Mouse (Mus musculus): ENCODE results near the gene Ubl7. TPM values are rescaled to one million over a fixed set of nuclear protein-coding genes. Genes with fewer than 3 reads are reported as not detected.
A peak's percentile ranks its signal among the peaks of the same experiment; 100 is the strongest.

Ubl7 gene
- polyA plus RNA-seq, 1 experiment from 2014 or later: 91.1 TPM

- no peak overlapping the region for H3K4me2 ChIP-seq (replicated peaks)
- 82% methylated on average over 6 of the region's 6 CpGs for WGBS
- H3K36me3 ChIP-seq: no peaks in the 10 kb centered on the region
- H3K27me3 ChIP-seq (replicated peaks): no peaks in the 10 kb centered on the region
- no peak for ATAC-seq
- no peak overlapping the region for H3K27ac ChIP-seq
- peaks cover 31% of the 10 kb centered on the region for H3K4me1 ChIP-seq (replicated peaks)
- no peaks in the 10 kb centered on the region for H3K9me3 ChIP-seq
- no peak overlapping the region for H3K9ac ChIP-seq
- H3K4me3 ChIP-seq (replicated peaks): no peak overlapping the region
These were observed 53.9 kb downstream of the Ubl7 start for GRCm38 (mm10) chr9:57964528-57965250.

DNA sequence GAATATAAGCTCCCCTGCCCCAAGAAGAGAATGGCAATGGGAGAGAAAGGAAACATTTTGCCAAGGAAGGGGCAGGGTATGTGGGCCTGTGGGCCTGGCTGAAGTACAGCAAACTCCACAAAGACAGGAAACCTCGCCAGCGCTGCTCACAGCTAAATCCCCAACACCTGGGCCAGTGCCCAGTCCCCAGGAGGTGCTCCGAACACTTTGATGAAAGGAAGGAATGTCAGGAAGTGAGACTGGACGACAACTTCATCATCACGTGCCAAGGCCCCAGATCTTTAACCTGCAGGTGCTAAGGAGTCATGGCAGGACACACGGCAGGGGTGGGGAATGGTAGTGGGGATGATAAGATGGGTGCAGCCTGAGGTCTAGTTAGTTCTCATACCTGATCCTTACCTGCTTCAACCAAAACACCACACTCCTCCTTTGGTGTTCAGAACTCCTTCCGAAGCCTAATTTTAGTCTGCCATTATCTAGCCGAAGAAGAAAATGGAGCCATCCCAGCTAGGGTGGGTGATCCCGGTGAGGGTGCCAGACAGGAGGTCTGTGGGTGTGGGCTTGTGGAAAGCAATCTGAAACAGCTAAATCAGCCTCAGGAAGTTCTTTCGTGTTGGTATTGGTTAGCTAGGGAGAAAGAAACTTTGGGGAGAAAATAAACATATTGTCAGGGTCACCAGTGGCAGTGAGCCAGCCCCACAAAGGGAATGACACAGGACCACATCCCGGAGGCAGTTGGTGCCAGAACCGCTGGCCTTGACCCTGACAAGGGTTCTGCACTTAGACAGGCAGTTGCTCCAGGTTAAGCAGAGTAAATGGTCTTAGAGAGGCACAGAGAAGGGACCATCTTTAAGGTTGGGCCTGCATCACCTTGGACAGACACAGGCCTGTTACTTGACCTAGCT lies 54.8 kb downstream of the Ubl7 start:
- ATAC-seq: no peak
- Histone ChIP-seq H3K36me3 (no peaks in the 10 kb centered on the region), H3K4me1 (replicated peaks) (peaks cover 27% of the 10 kb centered on the region), H3K4me2 (replicated peaks) (no peak overlapping the region), H3K4me3 (replicated peaks) (no peak overlapping the region), H3K27me3 (replicated peaks) (no peaks in the 10 kb centered on the region), H3K9me3 (no peaks in the 10 kb centered on the region), H3K27ac (no peak overlapping the region), H3K9ac (no peak overlapping the region)
- WGBS: 66% methylated on average over 12 of the region's 12 CpGs

- H3K4me2 ChIP-seq (replicated peaks): no peak overlapping the region
- H3K4me1 ChIP-seq (replicated peaks): peaks cover 27% of the 10 kb centered on the region
- H3K27me3 ChIP-seq (replicated peaks): no peaks in the 10 kb centered on the region
- H3K9me3 ChIP-seq: no peaks in the 10 kb centered on the region
- ATAC-seq: no peak
- H3K9ac ChIP-seq: no peak overlapping the region
- 78% methylated on average over 14 of the region's 14 CpGs for WGBS
- no peaks in the 10 kb centered on the region for H3K36me3 ChIP-seq
- H3K4me3 ChIP-seq (replicated peaks): no peak overlapping the region
- H3K27ac ChIP-seq: no peak overlapping the region
These were observed 56.6 kb downstream of the Ubl7 start for GRCm38 (mm10) chr9:57967237-57967960.

DNA sequence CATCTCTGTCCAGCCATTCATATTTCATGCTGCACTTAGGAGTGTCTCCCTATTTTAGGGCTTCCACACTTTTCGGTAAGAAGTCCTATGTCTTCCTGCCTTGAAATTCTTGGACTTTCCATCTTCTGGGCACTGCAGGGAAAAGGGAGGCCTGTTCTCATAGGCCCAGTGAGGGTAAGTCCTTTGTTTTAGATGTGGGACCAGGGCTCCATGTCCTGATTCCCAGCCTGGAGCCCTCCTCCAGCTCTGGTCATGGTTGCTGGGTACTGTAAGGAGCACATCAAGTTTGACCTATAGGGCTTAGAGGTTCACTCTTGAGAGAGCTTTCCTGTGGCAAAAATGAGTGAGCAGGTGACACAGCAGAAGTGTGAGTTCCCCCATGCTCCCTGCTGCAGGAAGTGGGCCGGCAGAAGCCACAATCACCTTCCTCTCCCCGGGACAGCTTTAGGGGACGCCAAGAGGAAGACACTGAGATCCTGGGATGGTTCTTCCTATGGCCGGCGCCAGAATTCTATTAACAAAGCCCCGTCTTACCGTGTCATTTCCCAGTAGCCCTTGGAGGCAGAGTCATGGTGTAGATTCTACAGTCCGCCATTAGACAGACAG lies 57.5 kb downstream of the Ubl7 start:
- Histone ChIP-seq H3K4me3 (replicated peaks) (no peak overlapping the region), H3K27ac (peak overlapping the region; percentile 62), H3K36me3 (no peaks in the 10 kb centered on the region), H3K4me2 (replicated peaks) (0 out of 2 replicates have a peak overlapping the region, but pooled peaks have one; percentile 12), H3K9me3 (no peaks in the 10 kb centered on the region), H3K4me1 (replicated peaks) (peaks cover 33% of the 10 kb centered on the region), H3K9ac (no peak overlapping the region), H3K27me3 (replicated peaks) (no peaks in the 10 kb centered on the region)
- 89% methylated on average over 9 of the region's 9 CpGs for WGBS
- ATAC-seq: no peak

DNA sequence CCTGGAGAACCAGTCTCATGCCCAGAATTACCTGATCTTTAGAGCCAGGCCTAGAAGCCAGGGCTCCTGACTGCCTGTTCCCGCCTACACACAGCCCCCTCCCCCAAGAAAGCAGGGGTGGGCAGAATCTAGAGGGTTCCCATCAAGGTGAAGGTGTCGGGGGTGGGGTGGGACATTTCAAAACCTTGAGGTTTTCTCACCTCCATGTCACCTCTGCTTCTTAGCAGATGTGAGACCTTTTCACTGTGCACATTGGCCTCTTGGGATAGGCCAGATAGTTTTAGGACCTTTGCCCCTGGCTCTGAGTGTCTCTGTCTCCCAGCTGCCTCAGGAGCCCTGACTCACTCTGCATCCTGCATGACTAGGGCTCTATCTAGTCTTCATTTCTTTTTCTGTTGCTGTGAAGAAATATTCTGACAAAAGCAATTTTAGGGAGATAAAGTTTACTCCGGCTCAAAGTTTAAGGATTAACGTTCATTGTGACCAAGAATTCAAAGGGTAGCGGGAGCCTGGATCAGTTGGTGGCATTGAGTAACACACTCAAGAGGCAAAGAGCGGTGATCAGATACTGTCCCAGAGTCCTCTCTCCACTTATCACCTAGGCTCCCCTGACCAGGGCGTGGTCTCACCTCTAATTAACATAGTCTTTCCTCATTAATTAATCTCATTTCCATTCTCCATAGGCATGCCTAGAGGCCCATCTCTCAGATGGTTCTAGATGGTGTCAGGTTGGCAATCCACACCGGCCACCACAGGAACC lies 58.2 kb downstream of the Ubl7 start:
- Histone ChIP-seq H3K36me3 (no peaks in the 10 kb centered on the region), H3K9me3 (no peaks in the 10 kb centered on the region), H3K27ac (peak overlapping the region; percentile 62), H3K9ac (no peak overlapping the region), H3K4me3 (replicated peaks) (no peak overlapping the region), H3K4me1 (replicated peaks) (peaks cover 40% of the 10 kb centered on the region), H3K4me2 (replicated peaks) (peak overlapping the region; percentile 12; the same call in 1 of the 2 replicates), H3K27me3 (replicated peaks) (no peaks in the 10 kb centered on the region)
- ATAC-seq: peak; percentile 85
- 78% methylated on average over 8 of the region's 8 CpGs for WGBS

DNA sequence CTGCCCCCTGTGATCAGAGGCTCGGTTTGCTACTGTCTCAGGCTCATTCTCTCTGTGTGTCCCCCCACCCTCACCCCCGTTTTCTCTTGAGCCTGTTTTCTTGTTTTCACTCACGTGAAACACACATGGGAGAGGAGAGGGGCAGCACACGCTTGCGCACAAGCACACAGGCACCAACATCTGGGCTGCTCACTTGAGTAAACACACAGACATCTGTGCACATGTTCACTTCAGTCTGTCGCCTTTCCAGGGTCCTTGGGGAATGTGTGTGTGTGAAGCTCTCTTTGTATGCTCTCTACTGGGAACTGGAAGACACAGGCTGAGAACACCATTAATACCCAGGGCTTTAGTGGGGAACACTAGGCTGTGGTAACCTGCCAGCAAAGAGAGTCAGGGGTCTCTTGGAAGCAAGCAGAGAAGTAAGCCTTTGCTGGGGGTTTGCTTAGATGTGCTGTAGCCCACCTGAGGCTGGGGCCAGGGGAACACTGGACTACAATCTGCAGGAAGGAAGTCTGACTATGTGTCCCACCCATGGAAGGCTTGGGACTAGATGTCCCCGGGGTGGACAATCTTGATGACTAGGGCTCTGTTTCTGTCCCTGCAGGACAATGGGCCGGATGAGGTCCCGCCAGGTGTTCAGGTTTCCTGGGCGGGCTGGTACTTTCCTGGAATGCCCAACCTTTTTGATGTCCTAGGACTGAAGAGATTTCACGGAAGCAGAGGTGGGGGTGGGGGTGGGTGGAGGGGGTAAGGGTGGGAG lies 59.1 kb downstream of the Ubl7 start:
- Histone ChIP-seq H3K4me3 (replicated peaks) (no peak overlapping the region), H3K4me1 (replicated peaks) (peaks cover 42% of the 10 kb centered on the region), H3K4me2 (replicated peaks) (no peak overlapping the region), H3K36me3 (no peaks in the 10 kb centered on the region), H3K9me3 (no peaks in the 10 kb centered on the region), H3K27ac (no peak overlapping the region), H3K9ac (no peak overlapping the region), H3K27me3 (replicated peaks) (no peaks in the 10 kb centered on the region)
- no peak for ATAC-seq
- 73% methylated on average over 11 of the region's 11 CpGs for WGBS

- no peaks in the 10 kb centered on the region for H3K9me3 ChIP-seq
- H3K9ac ChIP-seq: no peak overlapping the region
- H3K4me1 ChIP-seq (replicated peaks): peaks cover 40% of the 10 kb centered on the region
- H3K27ac ChIP-seq: no peak overlapping the region
- H3K4me2 ChIP-seq (replicated peaks): no peak overlapping the region
- ATAC-seq: no peak
- H3K36me3 ChIP-seq: no peaks in the 10 kb centered on the region
- no peaks in the 10 kb centered on the region for H3K27me3 ChIP-seq (replicated peaks)
- 80% methylated on average over 5 of the region's 5 CpGs for WGBS
- no peak overlapping the region for H3K4me3 ChIP-seq (replicated peaks)
These were observed 60.6 kb downstream of the Ubl7 start for GRCm38 (mm10) chr9:57971413-57971812.

- Histone ChIP-seq H3K36me3 (no peaks in the 10 kb centered on the region), H3K4me3 (replicated peaks) (no peak overlapping the region), H3K27me3 (replicated peaks) (no peaks in the 10 kb centered on the region), H3K9me3 (no peaks in the 10 kb centered on the region), H3K27ac (peak overlapping the region; percentile 32; the same call in 1 of the 2 replicates), H3K4me2 (replicated peaks) (no peak overlapping the region), H3K9ac (no peak overlapping the region), H3K4me1 (replicated peaks) (peaks cover 40% of the 10 kb centered on the region)
- no peak for ATAC-seq
- WGBS: 60% methylated on average over 9 of the region's 9 CpGs
These were observed 61.4 kb downstream of the Ubl7 start for GRCm38 (mm10) chr9:57972141-57972591.

- no peak for ATAC-seq
- H3K27ac ChIP-seq: peak overlapping the region; percentile 32; the same call in 1 of the 2 replicates
- no peak overlapping the region for H3K9ac ChIP-seq
- H3K27me3 ChIP-seq (replicated peaks): no peaks in the 10 kb centered on the region
- WGBS: 42% methylated on average over 9 of the region's 9 CpGs
- no peak overlapping the region for H3K4me3 ChIP-seq (replicated peaks)
- H3K9me3 ChIP-seq: no peaks in the 10 kb centered on the region
- H3K36me3 ChIP-seq: no peaks in the 10 kb centered on the region
- H3K4me2 ChIP-seq (replicated peaks): no peak overlapping the region
- H3K4me1 ChIP-seq (replicated peaks): peaks cover 40% of the 10 kb centered on the region
These were observed 62.1 kb downstream of the Ubl7 start for GRCm38 (mm10) chr9:57972776-57973439.

- no peaks in the 10 kb centered on the region for H3K36me3 ChIP-seq
- no peak overlapping the region for H3K4me2 ChIP-seq (replicated peaks)
- 81% methylated on average over 6 of the region's 6 CpGs for WGBS
- H3K27me3 ChIP-seq (replicated peaks): no peaks in the 10 kb centered on the region
- peaks cover 35% of the 10 kb centered on the region for H3K4me1 ChIP-seq (replicated peaks)
- H3K27ac ChIP-seq: no peak overlapping the region
- H3K9ac ChIP-seq: no peak overlapping the region
- no peak overlapping the region for H3K4me3 ChIP-seq (replicated peaks)
- no peaks in the 10 kb centered on the region for H3K9me3 ChIP-seq
- no peak for ATAC-seq
These were observed 62.8 kb downstream of the Ubl7 start for GRCm38 (mm10) chr9:57973440-57974066.
